ENCODE assay signal across 29 mouse cellular contexts in the genomic region with DNA sequence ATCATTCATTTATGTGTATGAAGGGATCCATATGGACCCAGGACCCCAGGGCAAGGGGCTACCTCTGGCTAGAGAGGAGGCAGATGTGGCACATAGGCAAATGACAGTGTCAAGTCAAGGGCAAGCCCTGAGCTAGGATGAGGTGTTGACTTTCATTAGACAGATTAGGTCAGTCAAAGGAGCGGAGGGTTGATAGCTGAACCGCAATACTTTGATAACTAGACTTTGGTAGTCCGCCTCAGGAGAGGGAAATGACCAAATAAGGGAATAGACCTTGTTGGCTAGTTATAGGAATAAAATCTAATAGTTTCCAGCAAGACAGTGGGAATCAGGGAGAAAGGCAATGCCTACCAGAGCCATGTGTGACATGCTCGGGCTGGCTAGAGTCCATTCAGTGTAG. TPM values are rescaled to one million over a fixed set of nuclear protein-coding genes. Genes with fewer than 3 reads are reported as not detected.
DNase-seq lines count a peak whose midpoint lies in the region; ATAC-seq and TF ChIP-seq lines count a peak whose summit lies in the region.
"Had no signal": no experiment of that assay in that cellular context is flagged by ENCODE, and none has a peak within 500 bp of the region (broad histone marks: within the 10 kb centered on the region; RNA-seq: fewer than 3 reads in every experiment).

No protein-coding gene starts in this region.

- H3K9ac ChIP-seq in hindbrain, embryonic 12.5 days: no peak overlapping the region
- H3K9ac ChIP-seq in hindbrain, embryonic 16.5 days (ENCODE audit: low read depth, low read length): no peak overlapping the region
- no peak overlapping the region for H3K9ac ChIP-seq in kidney, postnatal 0 days (ENCODE audit: low read depth, low read length)
- no peak overlapping the region for H3K9ac ChIP-seq in liver, embryonic 13.5 days
- H3K9ac ChIP-seq: embryonic facial prominence, embryonic 13.5 days; heart, embryonic 12.5 days; hindbrain, embryonic 15.5 days; limb, embryonic 12.5 days had no signal

- H3K36me3 ChIP-seq in hindbrain, embryonic 12.5 days: no peaks in the 10 kb centered on the region
- H3K36me3 ChIP-seq in hindbrain, embryonic 16.5 days (ENCODE audit: control insufficient read depth, insufficient read depth, low read length): no peaks in the 10 kb centered on the region
- H3K36me3 ChIP-seq in kidney, postnatal 0 days (ENCODE audit: insufficient read depth, low read length): no peaks in the 10 kb centered on the region
- H3K36me3 ChIP-seq in liver, embryonic 13.5 days: no peaks in the 10 kb centered on the region
- H3K36me3 ChIP-seq: forebrain, embryonic 10.5 days; heart, embryonic 12.5 days; hindbrain, embryonic 15.5 days; limb, embryonic 12.5 days had no signal

- H3K4me1 ChIP-seq in hindbrain, embryonic 12.5 days: peaks cover 13% of the 10 kb centered on the region
- peaks cover 8% of the 10 kb centered on the region for H3K4me1 ChIP-seq in hindbrain, embryonic 16.5 days (ENCODE audit: control insufficient read depth, insufficient read depth, low read depth, low read length)
- 0 out of 2 replicates have a peak, but pooled peaks cover 3% of the 10 kb centered on the region for H3K4me1 ChIP-seq in kidney, postnatal 0 days (replicated peaks; ENCODE audit: insufficient read depth, low read length)
- H3K4me1 ChIP-seq in liver, embryonic 13.5 days (replicated peaks): peaks cover 30% of the 10 kb centered on the region

- H3K27ac ChIP-seq in hindbrain, embryonic 12.5 days: no peak overlapping the region
- no peak overlapping the region for H3K27ac ChIP-seq in hindbrain, embryonic 16.5 days (ENCODE audit: low read depth, low read length)
- H3K27ac ChIP-seq in kidney, postnatal 0 days: 0 out of 2 replicates have a peak overlapping the region, but pooled peaks have one; percentile 15
- H3K27ac ChIP-seq in liver, embryonic 13.5 days: peak overlapping the region; percentile 63; the same call in 1 of the 2 replicates
- H3K27ac ChIP-seq: embryonic facial prominence, embryonic 13.5 days; forebrain, embryonic 10.5 days; heart, adult 2 months; hindbrain, embryonic 15.5 days; layer of hippocampus, adult 2 months; left cerebral cortex, adult 2 months; limb, embryonic 12.5 days had no signal

- WGBS in hindbrain, embryonic 12.5 days: 65% methylated on average over 4 of the region's 4 CpGs
- 71% methylated on average over 4 of the region's 4 CpGs for WGBS in hindbrain, embryonic 16.5 days
- 80% methylated on average over 4 of the region's 4 CpGs for WGBS in kidney, postnatal 0 days
- WGBS in liver, embryonic 13.5 days (ENCODE audit: insufficient replicate concordance): 45% methylated on average over 4 of the region's 4 CpGs

- no peak overlapping the region for H3K4me3 ChIP-seq in hindbrain, embryonic 12.5 days
- no peak overlapping the region for H3K4me3 ChIP-seq in hindbrain, embryonic 16.5 days (ENCODE audit: low read length)
- H3K4me3 ChIP-seq in kidney, postnatal 0 days (replicated peaks; ENCODE audit: low read depth, low read length): no peak overlapping the region
- H3K4me3 ChIP-seq in liver, embryonic 13.5 days (replicated peaks): no peak overlapping the region
- H3K4me3 ChIP-seq: embryonic facial prominence, embryonic 13.5 days; forebrain, embryonic 10.5 days; heart, adult 2 months; heart, embryonic 12.5 days; hindbrain, embryonic 15.5 days; layer of hippocampus, adult 2 months; left cerebral cortex, adult 2 months; limb, embryonic 12.5 days; megakaryocyte, embryonic 14.5 days had no signal

- H3K27me3 ChIP-seq in hindbrain, embryonic 12.5 days: no peaks in the 10 kb centered on the region
- H3K27me3 ChIP-seq in hindbrain, embryonic 16.5 days (replicated peaks; ENCODE audit: control insufficient read depth, insufficient read depth, low read length): no peaks in the 10 kb centered on the region
- no peaks in the 10 kb centered on the region for H3K27me3 ChIP-seq in kidney, postnatal 0 days (ENCODE audit: insufficient read depth, low read length)
- no peaks in the 10 kb centered on the region for H3K27me3 ChIP-seq in liver, embryonic 13.5 days
- H3K27me3 ChIP-seq: embryonic facial prominence, embryonic 13.5 days; heart, embryonic 12.5 days; hindbrain, embryonic 15.5 days; limb, embryonic 12.5 days; megakaryocyte, embryonic 14.5 days; Patski had no signal

- no peak for DNase-seq in kidney, postnatal 0 days (ENCODE audit: low spot score)
- no peak for DNase-seq in kidney, adult 9 months
- no peak for DNase-seq in liver, embryonic 13.5 days
- DNase-seq in B cell, adult 2 months: no peak
- DNase-seq in embryo, embryonic 10 days (ENCODE audit: low spot score): no peak
- DNase-seq: adrenal gland, postnatal 14 days; cerebellum, adult 11 months; cerebellum, adult 9-10 months; heart, adult 2 months; kidney, postnatal 14 days; lung, adult 18-20 months; lung, postnatal 4 days; midbrain, embryonic 14.5 days; right cerebral cortex, postnatal 14 days; thymus, postnatal 14 days had no signal

- H3K9me3 ChIP-seq in hindbrain, embryonic 12.5 days (replicated peaks): 0 out of 2 replicates have a peak, but pooled peaks cover 4% of the 10 kb centered on the region
- no peaks in the 10 kb centered on the region for H3K9me3 ChIP-seq in hindbrain, embryonic 16.5 days (ENCODE audit: control insufficient read depth, low read length)
- H3K9me3 ChIP-seq in kidney, postnatal 0 days (replicated peaks; ENCODE audit: low read length): no peaks in the 10 kb centered on the region
- no peaks in the 10 kb centered on the region for H3K9me3 ChIP-seq in liver, embryonic 13.5 days (replicated peaks)
- H3K9me3 ChIP-seq: embryonic facial prominence, embryonic 13.5 days; forebrain, embryonic 10.5 days; G1E; heart, embryonic 12.5 days; hindbrain, embryonic 15.5 days had no signal

- 0 out of 2 replicates have a peak overlapping the region, but pooled peaks have one; percentile 6 for H3K4me2 ChIP-seq in hindbrain, embryonic 12.5 days (replicated peaks)
- H3K4me2 ChIP-seq in hindbrain, embryonic 16.5 days (ENCODE audit: low read length): no peak overlapping the region
- no peak overlapping the region for H3K4me2 ChIP-seq in kidney, postnatal 0 days (ENCODE audit: low read length)
- H3K4me2 ChIP-seq in liver, embryonic 13.5 days: no peak overlapping the region
- H3K4me2 ChIP-seq: embryonic facial prominence, embryonic 13.5 days; heart, embryonic 12.5 days; hindbrain, embryonic 15.5 days; limb, embryonic 12.5 days had no signal

- ATAC-seq in hindbrain, embryonic 12.5 days (ENCODE audit: low FRiP score): no peak
- ATAC-seq in hindbrain, embryonic 16.5 days: no peak
- no peak for ATAC-seq in kidney, postnatal 0 days (replicated peaks; ENCODE audit: low FRiP score, low read depth)
- ATAC-seq in liver, embryonic 13.5 days (ENCODE audit: low read depth): no peak
- ATAC-seq: forebrain, embryonic 16.5 days; lung, postnatal 0 days; Patski had no signal

- no peak for TF ChIP-seq CTCF in kidney, postnatal 0 days (IDR thresholded peaks at IDR 0.05; ENCODE audit: low read depth)

RNA-seq across cellular contexts. Expression of gene Crot, which starts 2.0 kb away (rescaled TPM):
- 31.4 and 34.2 TPM in 2 replicates for polyA plus RNA-seq in hindbrain, embryonic 12.5 days (2016; fragmentation: Nextera tagmentation; extraction: Ambion mirVana)
- polyA plus RNA-seq in hindbrain, embryonic 16.5 days (2015; fragmentation: Nextera tagmentation; extraction: Ambion mirVana): 23.6 and 24.8 TPM in 2 replicates
- polyA plus RNA-seq in kidney, postnatal 0 days (2015; fragmentation: Nextera tagmentation; extraction: Ambion mirVana): 70.0 and 72.9 TPM in 2 replicates
- polyA plus RNA-seq in liver, embryonic 13.5 days (2015; fragmentation: Nextera tagmentation; extraction: Ambion mirVana): 36.9 and 45.2 TPM in 2 replicates

Comparison
In these comparisons a context has a peak if more than half of its experiments do, and no peak if none do; other contexts are left out.
1. H3K27ac ChIP-seq: peak in kidney, postnatal 0 days (single experiment) and liver, embryonic 13.5 days (single experiment); none in hindbrain, embryonic 12.5 days (single experiment) and hindbrain, embryonic 16.5 days (single experiment).